Mouse (Mus musculus) mouse embryonic stem cell (cell line): Measurements from ENCODE around the gene Gm3776.
"Not testable (repeated sequence)": the region's sequence is repeated elsewhere in the genome, so short reads cannot be mapped to it uniquely, and the experiment has no call there.

ENCODE experiments used
- in situ Hi-C, 2 experiments: fragments of 300-500 bp; cut with MboI; formaldehyde crosslinking; loops; 1 replicate in 1 of 2; 3 replicates in 1 of 2; pipeline ENCODE4 v1.14.3; 2019 to 2020; ENCODE audit warnings: low sequenced_read_pairs in 2 of 2, low pct_unique_long_range_greater_than_20kb in 1 of 2, mixed read lengths in 1 of 2; ENCODE audit not compliant: unreplicated experiment in 1 of 2

Gm3776 gene

GRCm38 (mm10) chr9:78256914-78257313 is at the start of gene Gm3776:
Gm3776 (plus strand) TSS chr9:78257129.
- in situ Hi-C loops = not testable (repeated sequence)

DNA sequence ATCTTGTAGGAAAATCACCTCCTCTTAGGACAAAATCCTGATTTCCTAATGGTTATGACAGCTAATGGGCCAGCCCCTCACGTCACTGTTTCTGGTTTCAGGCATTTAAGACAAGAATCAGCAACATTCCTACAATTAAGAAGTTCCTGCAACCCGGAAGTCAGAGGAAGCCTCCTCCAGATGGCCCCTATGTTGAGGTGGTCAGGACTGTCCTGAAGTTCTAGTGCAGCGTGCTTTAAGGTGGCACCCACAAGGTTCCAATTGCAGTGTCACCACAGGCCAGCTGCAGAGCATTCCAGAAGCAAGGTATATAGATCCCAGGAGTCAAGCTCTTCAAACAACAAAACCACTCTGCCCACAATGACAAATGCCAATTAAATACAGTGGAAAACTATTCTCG is 48.0 kb upstream of the Gm3776 start:
- in situ Hi-C loops = no loop called here

GRCm38 (mm10) chr9:78210079-78210478 is 46.9 kb upstream of the Gm3776 start:
- in situ Hi-C loops = no loop called here

DNA sequence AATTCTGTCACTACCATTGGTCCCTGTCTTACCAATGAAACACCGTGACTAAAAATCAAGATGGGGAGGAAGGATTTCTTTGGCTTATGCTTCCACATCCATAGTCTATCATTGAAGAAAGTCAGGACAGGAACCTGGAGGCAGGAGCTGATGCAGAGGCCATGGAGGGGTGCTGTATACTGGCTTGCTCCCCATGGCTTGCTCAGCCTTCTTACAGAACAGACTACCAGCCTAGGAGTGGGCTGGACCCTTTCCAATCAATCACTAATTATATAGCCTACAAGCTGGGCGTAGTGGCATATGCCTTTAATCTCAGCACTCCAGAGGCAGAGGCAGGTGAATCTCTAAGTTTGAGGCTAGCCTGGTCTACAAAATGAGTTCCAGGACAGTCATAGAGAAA is 46.1 kb upstream of the Gm3776 start:
- in situ Hi-C loops = no loop called here

GRCm38 (mm10) chr9:78211521-78211920 is 45.4 kb upstream of the Gm3776 start:
- in situ Hi-C loops = no loop called here

GRCm38 (mm10) chr9:78212341-78213049 is 44.4 kb upstream of the Gm3776 start:
- in situ Hi-C loops = no loop called here

DNA sequence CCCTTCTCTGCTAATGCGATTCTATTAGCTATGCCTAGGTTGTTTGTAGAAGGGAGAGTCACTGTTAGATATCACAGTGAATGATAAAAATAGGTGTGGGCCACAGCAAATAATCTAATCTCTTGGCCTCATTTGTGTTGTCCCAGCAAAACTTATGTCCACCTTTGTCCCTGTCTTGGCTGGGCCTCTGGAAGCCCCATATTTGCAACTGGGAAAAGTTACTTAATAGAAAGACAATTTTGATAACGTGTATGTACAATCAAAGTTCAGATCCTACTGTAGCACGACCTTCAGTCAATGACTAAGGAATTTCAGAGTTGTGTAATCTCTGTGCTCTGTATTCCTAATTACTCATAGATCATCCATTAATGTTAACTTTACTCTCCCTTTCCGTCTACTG is 39.9 kb upstream of the Gm3776 start:
- in situ Hi-C loops = no loop called here

- in situ Hi-C loops = no loop called here
Observed at GRCm38 (mm10) chr9:78222616-78223015, 34.3 kb upstream of the Gm3776 start.

DNA sequence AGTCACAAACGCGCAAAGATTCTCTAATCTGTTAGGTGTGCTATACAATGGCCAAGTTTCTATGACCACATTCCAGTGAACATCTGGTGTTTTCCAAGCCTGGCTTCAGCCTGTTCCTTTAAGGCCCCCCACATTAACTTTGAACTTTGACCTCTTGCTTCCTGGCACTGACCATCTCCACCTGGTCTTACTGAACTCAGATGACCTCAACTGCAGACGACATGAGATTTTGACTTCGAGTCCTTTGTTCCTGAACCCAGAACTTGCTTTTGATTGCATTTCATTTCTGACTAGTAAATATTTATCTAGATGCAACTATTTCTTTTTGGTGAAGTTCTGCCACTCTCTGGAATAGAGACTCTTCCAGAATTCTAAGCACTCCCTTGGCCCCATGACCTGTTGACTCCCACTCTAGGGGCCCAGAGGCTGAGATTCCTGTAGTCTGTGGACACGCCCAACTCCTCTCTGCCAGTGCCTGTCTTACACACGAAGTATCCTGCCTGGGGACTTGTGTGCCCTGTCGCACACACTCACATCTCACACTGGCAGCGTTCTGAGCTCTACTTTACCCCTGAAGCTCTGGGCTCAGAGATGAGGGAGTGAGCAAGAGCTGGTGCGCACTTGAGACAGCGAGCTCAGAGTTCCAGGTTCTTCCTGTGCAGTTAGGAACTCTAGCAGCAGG is 33.6 kb upstream of the Gm3776 start:
- in situ Hi-C loops = no loop called here

- in situ Hi-C loops = no loop called here
Observed at GRCm38 (mm10) chr9:78224418-78224817, 32.5 kb upstream of the Gm3776 start.

GRCm38 (mm10) chr9:78225304-78225703 is 31.6 kb upstream of the Gm3776 start:
- in situ Hi-C loops = no loop called here

GRCm38 (mm10) chr9:78228122-78228521 is 28.8 kb upstream of the Gm3776 start:
- in situ Hi-C loops = no loop called here

GRCm38 (mm10) chr9:78229658-78230057 is 27.3 kb upstream of the Gm3776 start:
- in situ Hi-C loops = not testable (repeated sequence)

DNA sequence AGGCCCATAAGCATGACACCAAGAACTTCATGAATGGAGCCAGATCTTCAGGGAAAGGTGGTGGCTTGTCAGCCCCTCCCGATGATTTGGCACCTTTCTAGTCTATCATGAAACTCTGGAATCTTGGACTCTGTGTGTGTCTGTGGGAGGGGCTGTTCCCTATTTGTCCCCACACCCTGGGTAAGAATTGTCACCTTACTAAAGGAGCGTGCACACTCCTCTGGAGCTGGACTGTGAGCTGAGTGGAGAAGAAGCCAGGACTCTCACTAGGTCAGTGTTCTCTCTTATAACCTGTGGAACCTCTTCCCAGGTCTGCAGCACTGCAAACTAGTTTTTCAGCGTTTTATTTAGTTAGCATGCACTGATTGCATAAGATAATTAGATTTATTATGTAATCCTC is 26.5 kb upstream of the Gm3776 start, which contains the start of gene Gsta1:
Gene Gsta1, plus strand, starts transcription at position 196 of the 400 bp plus-strand sequence.
- in situ Hi-C loops = not testable (repeated sequence)

DNA sequence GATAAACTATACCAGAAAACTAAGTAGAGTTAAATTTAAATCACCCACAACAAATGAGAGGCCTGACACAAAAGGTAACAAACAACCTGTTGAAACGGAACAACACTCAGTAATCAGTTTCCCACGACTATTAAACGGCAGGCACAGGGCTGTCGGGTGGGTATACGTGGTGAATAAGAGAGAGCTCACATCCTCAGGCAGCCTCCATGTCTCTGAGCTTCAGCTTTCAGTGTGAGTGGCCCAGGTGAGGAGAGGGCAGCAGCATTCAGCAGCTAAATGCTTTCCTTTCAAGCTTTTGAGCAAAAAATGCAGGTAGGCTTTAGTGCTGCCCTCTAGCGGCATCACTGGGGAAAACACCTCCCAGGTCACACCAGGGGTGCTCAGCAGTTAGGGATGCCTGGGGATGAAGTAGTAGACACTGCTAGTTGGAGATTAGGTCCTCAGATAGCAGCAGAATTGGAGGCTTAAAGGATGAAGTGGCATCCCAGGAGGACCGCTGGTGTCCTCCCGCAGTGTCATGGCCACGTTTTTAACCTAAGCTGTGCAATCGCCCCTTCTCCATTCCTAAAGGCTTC is 23.7 kb upstream of the Gm3776 start:
- in situ Hi-C loops = not testable (repeated sequence)

DNA sequence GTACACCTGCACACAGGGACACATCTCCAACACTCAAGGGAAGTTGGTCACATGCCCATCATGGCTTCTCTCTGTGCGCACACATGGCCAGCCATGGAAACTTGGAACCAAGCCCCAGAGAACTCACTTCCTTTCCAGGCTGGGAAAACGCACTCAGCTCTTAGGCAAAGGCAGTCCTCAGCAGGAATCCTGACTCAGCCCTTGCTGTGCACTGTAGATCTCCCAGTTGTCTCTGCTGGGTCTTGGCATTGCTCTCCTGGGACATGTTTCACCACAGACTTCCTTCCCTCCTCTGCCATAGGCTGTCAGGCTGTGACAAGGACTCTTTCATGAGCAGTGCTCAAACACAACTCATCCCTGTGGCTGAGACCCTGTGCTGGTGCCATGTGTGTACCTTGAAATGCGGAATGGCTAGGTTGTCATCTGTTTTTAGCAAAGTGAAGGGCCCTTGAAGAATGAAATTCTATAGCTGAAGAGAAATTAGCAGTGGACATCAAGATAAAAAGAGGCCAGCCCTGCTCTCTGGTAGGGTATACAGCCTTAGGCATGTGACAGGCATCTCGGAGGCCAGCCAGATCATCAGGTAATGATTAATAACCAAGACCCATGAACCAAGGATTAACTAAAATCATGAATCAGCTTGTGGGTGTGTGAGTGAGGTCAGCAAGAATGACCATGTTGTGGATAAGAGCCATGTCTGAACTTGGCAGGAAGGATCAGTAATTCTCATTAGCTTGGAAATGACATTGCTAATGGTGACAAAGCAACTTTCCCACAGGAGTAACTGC is 1.1 kb upstream of the Gm3776 start:
- in situ Hi-C loops = not testable (repeated sequence)

- in situ Hi-C loops = not testable (repeated sequence)
Observed at GRCm38 (mm10) chr9:78259688-78260087, 2.8 kb downstream of the Gm3776 start.

DNA sequence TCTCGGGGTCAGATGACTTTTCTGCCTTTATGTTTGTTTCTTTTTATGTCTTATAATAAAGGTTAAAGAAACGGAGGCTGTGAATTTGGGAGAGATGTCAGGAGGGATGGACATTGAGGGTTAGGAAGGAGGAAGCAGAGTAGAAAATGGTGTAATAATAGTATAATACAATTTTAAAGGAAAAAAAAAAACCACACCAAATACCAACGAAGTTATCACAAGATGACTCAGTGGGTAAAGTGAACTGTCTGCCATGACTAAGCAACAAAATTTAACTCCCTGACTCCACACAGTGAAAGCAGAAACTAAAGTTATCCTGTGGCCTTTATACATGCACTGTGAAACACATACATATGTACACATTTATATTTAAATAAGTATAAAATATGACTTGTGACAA is 14.0 kb downstream of the Gm3776 start:
- in situ Hi-C loops = not testable (repeated sequence)
